In the genomic region with DNA sequence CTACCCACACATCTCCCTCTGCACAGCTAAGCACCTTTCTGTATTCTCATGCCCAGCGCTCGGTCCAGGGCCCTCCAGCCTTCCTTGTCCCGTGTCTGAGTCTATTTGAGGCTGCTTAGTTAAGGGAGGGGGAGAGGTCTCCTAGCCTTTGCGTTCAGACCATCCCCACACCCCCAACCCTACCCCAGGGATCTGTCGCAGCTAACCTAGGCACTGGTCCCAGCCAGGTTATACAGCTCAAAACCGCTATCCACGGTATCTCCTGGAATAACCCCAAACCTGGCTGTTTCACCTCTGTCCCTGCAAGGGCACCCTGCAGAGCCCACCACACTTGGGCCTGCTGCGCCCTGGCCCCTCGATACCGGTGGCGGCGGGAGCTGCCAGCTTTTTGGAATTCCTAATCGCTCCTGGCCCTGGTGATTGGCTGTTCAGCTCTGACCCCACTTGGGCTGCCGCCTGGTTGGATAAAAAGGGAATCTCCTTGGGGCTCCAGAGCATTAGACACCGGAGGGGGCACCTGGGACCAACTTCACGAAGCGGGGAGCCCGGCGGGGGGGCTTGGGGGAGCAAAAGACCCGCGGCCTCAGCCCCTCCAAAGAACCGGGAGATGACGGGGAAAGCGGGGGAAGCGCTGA, we compare ENCODE assay signal across 11 mouse cellular contexts. TPM values are rescaled to one million over a fixed set of nuclear protein-coding genes. Genes with fewer than 3 reads are reported as not detected.
DNase-seq lines count a peak whose midpoint lies in the region; ATAC-seq and TF ChIP-seq lines count a peak whose summit lies in the region.
"Had no signal": no experiment of that assay in that cellular context is flagged by ENCODE, and none has a peak within 500 bp of the region (broad histone marks: within the 10 kb centered on the region; RNA-seq: fewer than 3 reads in every experiment).

Gene Vsx2, plus strand, starts transcription at position 427 of the 635 bp plus-strand sequence.

- no peak for DNase-seq in kidney, adult 18-20 months
- DNase-seq in hindbrain, postnatal 0 days (ENCODE audit: low spot score), result no peak
- no peak for DNase-seq in adrenal gland, adult 18-20 months (ENCODE audit: low spot score in 2 of 2)
- no peak for DNase-seq in layer of hippocampus, adult 11-12 months (ENCODE audit: low spot score)
- DNase-seq: kidney, adult 8-10 months had no signal

- H3K4me1 ChIP-seq in kidney, embryonic 15.5 days, result peaks cover 24% of the 10 kb centered on the region
- H3K4me1 ChIP-seq in embryonic facial prominence, embryonic 13.5 days, result peaks cover 31% of the 10 kb centered on the region
- H3K4me1 ChIP-seq in hindbrain, postnatal 0 days (ENCODE audit: insufficient read depth, low read length), result no peaks in the 10 kb centered on the region
- peaks cover 21% of the 10 kb centered on the region for H3K4me1 ChIP-seq in neural tube, embryonic 13.5 days (replicated peaks)
- H3K4me1 ChIP-seq: liver, embryonic 12.5 days had no signal

- H3K36me3 ChIP-seq in kidney, embryonic 15.5 days, result no peaks in the 10 kb centered on the region
- H3K36me3 ChIP-seq in embryonic facial prominence, embryonic 13.5 days, result no peaks in the 10 kb centered on the region
- H3K36me3 ChIP-seq in hindbrain, postnatal 0 days (ENCODE audit: insufficient read depth, low read length), result no peaks in the 10 kb centered on the region
- no peaks in the 10 kb centered on the region for H3K36me3 ChIP-seq in neural tube, embryonic 13.5 days
- H3K36me3 ChIP-seq: liver, embryonic 12.5 days had no signal

- peaks cover 89% of the 10 kb centered on the region for H3K27me3 ChIP-seq in kidney, embryonic 15.5 days
- H3K27me3 ChIP-seq in embryonic facial prominence, embryonic 13.5 days, result peaks cover 80% of the 10 kb centered on the region
- H3K27me3 ChIP-seq in hindbrain, postnatal 0 days (ENCODE audit: insufficient read depth, low read length), result peaks cover 68% of the 10 kb centered on the region
- H3K27me3 ChIP-seq in neural tube, embryonic 13.5 days, result peaks cover 94% of the 10 kb centered on the region

- no peaks in the 10 kb centered on the region for H3K9me3 ChIP-seq in kidney, embryonic 15.5 days (replicated peaks)
- H3K9me3 ChIP-seq in embryonic facial prominence, embryonic 13.5 days, result no peaks in the 10 kb centered on the region
- H3K9me3 ChIP-seq in hindbrain, postnatal 0 days (ENCODE audit: low read length), result no peaks in the 10 kb centered on the region
- no peaks in the 10 kb centered on the region for H3K9me3 ChIP-seq in neural tube, embryonic 13.5 days
- H3K9me3 ChIP-seq: liver, embryonic 12.5 days had no signal

- 0 out of 2 replicates have a peak within 1 kb of the TSS, but pooled peaks have one; percentile 26 for H3K4me2 ChIP-seq in kidney, embryonic 15.5 days
- peak within 1 kb of the TSS; percentile 39 for H3K4me2 ChIP-seq in embryonic facial prominence, embryonic 13.5 days
- peak within 1 kb of the TSS; percentile 5; the same call in 1 of the 2 replicates for H3K4me2 ChIP-seq in hindbrain, postnatal 0 days (ENCODE audit: low read depth, low read length)
- H3K4me2 ChIP-seq in neural tube, embryonic 13.5 days, result no peak within 1 kb of the TSS
- H3K4me2 ChIP-seq: liver, embryonic 12.5 days had no signal

- H3K4me3 ChIP-seq in kidney, embryonic 15.5 days (replicated peaks), result no peak within 1 kb of the TSS
- peak within 1 kb of the TSS; percentile 29 for H3K4me3 ChIP-seq in embryonic facial prominence, embryonic 13.5 days
- peak within 1 kb of the TSS; percentile 10 for H3K4me3 ChIP-seq in hindbrain, postnatal 0 days (ENCODE audit: low read length)
- peak within 1 kb of the TSS; percentile 18 for H3K4me3 ChIP-seq in neural tube, embryonic 13.5 days
- H3K4me3 ChIP-seq: liver, embryonic 12.5 days had no signal

- no peak within 1 kb of the TSS for H3K9ac ChIP-seq in kidney, embryonic 15.5 days
- no peak within 1 kb of the TSS for H3K9ac ChIP-seq in embryonic facial prominence, embryonic 13.5 days
- H3K9ac ChIP-seq in hindbrain, postnatal 0 days (replicated peaks; ENCODE audit: low read length), result no peak within 1 kb of the TSS
- no peak within 1 kb of the TSS for H3K9ac ChIP-seq in neural tube, embryonic 13.5 days
- H3K9ac ChIP-seq: liver, embryonic 12.5 days had no signal

- ATAC-seq in kidney, embryonic 15.5 days (replicated peaks; ENCODE audit: low FRiP score), result no peak
- peak; percentile 15; the same call in 1 of the 2 replicates for ATAC-seq in embryonic facial prominence, embryonic 13.5 days (ENCODE audit: insufficient number of reproducible peaks, insufficient read depth, low FRiP score, low TSS enrichment, low read depth)
- 0 out of 2 replicates have a peak, but pooled peaks have one; percentile 35 for ATAC-seq in hindbrain, postnatal 0 days
- ATAC-seq in neural tube, embryonic 13.5 days (ENCODE audit: low read depth), result 0 out of 2 replicates have a peak, but pooled peaks have one; percentile 5
- no peak for ATAC-seq in monocyte, adult 5-6 weeks (replicated peaks; ENCODE audit: insufficient number of reproducible peaks, low FRiP score, low TSS enrichment, poor library complexity, severe bottlenecking)
- ATAC-seq: liver, embryonic 12.5 days had no signal

- H3K27ac ChIP-seq in kidney, embryonic 15.5 days, result no peak within 1 kb of the TSS
- no peak within 1 kb of the TSS for H3K27ac ChIP-seq in embryonic facial prominence, embryonic 13.5 days
- no peak within 1 kb of the TSS for H3K27ac ChIP-seq in hindbrain, postnatal 0 days
- 0 out of 2 replicates have a peak within 1 kb of the TSS, but pooled peaks have one; percentile 23 for H3K27ac ChIP-seq in neural tube, embryonic 13.5 days (replicated peaks)
- H3K27ac ChIP-seq: liver, embryonic 12.5 days had no signal

- TF ChIP-seq CTCF in hindbrain, postnatal 0 days (IDR thresholded peaks at IDR 0.05; ENCODE audit: low read depth), result no peak

- 4% methylated on average over 25 of the region's 25 CpGs for WGBS in kidney, embryonic 15.5 days
- 1% methylated on average over 25 of the region's 25 CpGs for WGBS in embryonic facial prominence, embryonic 13.5 days
- WGBS in hindbrain, postnatal 0 days, result 2% methylated on average over 25 of the region's 25 CpGs
- WGBS in neural tube, embryonic 13.5 days, result under 1% methylated on average over 25 of the region's 25 CpGs

RNA-seq across cellular contexts. Expression of gene Vsx2, which starts in this region (rescaled TPM):
- not detected in 2 replicates for polyA plus RNA-seq in kidney, embryonic 15.5 days (2015; fragmentation: Nextera tagmentation; extraction: Ambion mirVana)
- polyA plus RNA-seq in embryonic facial prominence, embryonic 13.5 days (2015; fragmentation: Nextera tagmentation; extraction: Ambion mirVana), result 0.10 and 0.20 TPM in 2 replicates
- total RNA-seq in hindbrain, postnatal 0 days (2014; rRNA removed), result 2.5 and 4.0 TPM in 2 replicates
- polyA plus RNA-seq in hindbrain, postnatal 0 days (2015; fragmentation: Nextera tagmentation; extraction: Ambion mirVana), result 1.8 and 2.4 TPM in 2 replicates
- polyA plus RNA-seq in neural tube, embryonic 13.5 days (2015; fragmentation: Nextera tagmentation; extraction: Ambion mirVana), result 7.5 and 7.7 TPM in 2 replicates
- total RNA-seq in adrenal gland, adult 18-20 months (2021), result not detected
- total RNA-seq in monocyte, adult 5-6 weeks (2017), result not detected in 3 replicates
- polyA plus RNA-seq: liver, embryonic 12.5 days; spleen, adult 2 months had no signal

Comparison
In these comparisons a context has a peak if more than half of its experiments do, and no peak if none do; other contexts are left out.
1. Peak in ATAC-seq, H3K4me3 ChIP-seq and H3K4me2 ChIP-seq in embryonic facial prominence, embryonic 13.5 days; RNA of the gene not detected or under 1 TPM.
2. ATAC-seq: peak in hindbrain, postnatal 0 days (single experiment) and neural tube, embryonic 13.5 days (single experiment); none in kidney, embryonic 15.5 days (single experiment) and monocyte, adult 5-6 weeks (single experiment).